Mouse (Mus musculus): ENCODE results near the gene Cfb. TPM values are rescaled to one million over a fixed set of nuclear protein-coding genes. Genes with fewer than 3 reads are reported as not detected.

The Cfb gene
- total and polyA plus RNA-seq, 3 experiments, result 0.19 to 3.1 TPM; not detected in 1

DNA sequence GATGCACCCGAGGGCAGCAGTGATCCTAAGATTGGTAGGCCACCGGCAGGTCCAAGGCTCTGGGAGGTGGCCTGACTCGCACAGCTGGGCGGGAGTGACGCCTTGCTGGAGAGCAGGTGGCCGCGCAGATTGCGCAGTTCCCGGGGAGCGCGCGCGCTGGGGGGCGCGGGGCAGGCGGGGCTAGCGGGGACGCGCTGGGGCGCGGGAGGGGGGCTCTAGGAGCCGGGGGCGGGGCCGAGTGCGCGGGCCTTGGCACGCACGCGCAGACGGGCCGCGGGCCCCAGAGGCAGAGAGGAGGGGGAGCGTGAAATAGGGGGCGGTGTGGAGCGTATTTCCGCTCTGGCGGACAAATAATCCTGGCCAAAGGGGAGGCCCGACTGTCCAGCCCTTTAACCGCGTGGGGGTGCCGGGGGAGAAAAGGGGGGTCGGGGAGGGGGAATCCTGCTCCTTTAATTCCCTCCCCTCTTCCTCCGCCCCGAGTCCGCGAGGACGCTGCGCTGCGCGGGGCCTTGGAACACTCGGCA is 31.8 kb upstream of the Cfb start (continued):
- TF ChIP-seq ZMIZ1 (IDR thresholded peaks at IDR 0.05; ENCODE audit: low read depth, low read length) (0 out of 2 replicates have a peak, but pooled peaks have one; percentile 12), ELF1 (IDR thresholded peaks at IDR 0.05; ENCODE audit: low read depth, low read length) (no peak), NELFE (IDR thresholded peaks at IDR 0.05; ENCODE audit: low read depth, low read length) (no peak; the same call in 1 of the 2 replicates)

DNA sequence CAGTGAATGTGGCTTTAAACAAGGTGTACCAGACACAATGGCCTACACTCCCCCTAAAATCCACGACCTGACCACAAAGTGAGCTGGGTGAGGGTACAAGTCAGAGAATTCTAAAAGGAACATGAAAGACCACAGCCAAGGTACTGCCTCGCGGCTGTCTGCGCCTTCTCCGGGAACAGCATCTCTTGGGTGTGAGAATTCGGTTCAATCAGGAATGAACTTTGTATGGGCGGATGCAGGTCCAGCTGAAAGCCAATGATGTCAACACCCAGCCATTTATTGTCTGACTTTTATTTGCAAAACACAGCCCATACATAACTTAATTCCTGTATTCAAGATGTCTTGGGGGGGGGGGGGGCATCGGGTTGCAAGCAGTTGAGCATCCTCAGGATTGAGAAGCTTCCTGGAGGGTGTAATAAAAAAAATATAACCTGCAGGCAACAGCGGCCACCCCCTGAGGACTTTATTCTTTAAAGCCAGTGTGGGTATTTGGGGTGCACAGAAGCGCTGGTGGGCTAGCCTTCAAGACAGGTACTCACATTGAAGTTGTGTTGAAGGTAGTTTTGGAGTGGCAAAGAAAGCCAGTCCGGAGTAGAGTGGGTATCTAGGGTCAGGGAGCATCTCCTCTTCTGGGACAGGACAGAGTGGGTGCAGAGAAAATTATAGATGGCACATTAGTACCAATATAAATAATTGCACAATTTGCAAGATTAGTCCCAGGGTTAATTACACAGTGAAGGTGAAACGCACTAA is 30.9 kb upstream of the Cfb start:
- Histone ChIP-seq H3K36me3 (ENCODE audit: control insufficient read depth in 1 of 2, insufficient read depth in 2 of 2, low read length in 2 of 2) (peaks cover 0 to 11% of the 10 kb centered on the region in 2 experiments; a peak in 2 of 4 replicates), H3K4me1 (ENCODE audit: control insufficient read depth in 1 of 2, insufficient read depth in 2 of 2, low read length in 2 of 2) (peaks cover 0 to 12% of the 10 kb centered on the region in 2 experiments; a peak in 2 of 4 replicates), H3K4me3 (ENCODE audit: control insufficient read depth in 1 of 2, insufficient read depth in 1 of 2, low read depth in 2 of 2, low read length in 2 of 2) (no peak overlapping the region; a peak in 1 of 4 replicates), H3K9me3 (replicated peaks; ENCODE audit: insufficient read depth, low read length) (no peaks in the 10 kb centered on the region), H3K27me3 (ENCODE audit: control insufficient read depth in 1 of 2, insufficient read depth in 2 of 2, low read length in 2 of 2) (no peaks in the 10 kb centered on the region), H3K27ac (ENCODE audit: control insufficient read depth, low read depth, low read length) (peak overlapping the region; percentile 12; the same call in 1 of the 2 replicates), H3K9ac (ENCODE audit: control insufficient read depth, low read depth, low read length, poor library complexity, severe bottlenecking) (peak overlapping the region; percentile 63; the same call in 1 of the 2 replicates), H3K79me2 (ENCODE audit: control insufficient read depth, insufficient read depth, low read length, poor library complexity) (peaks cover 18% of the 10 kb centered on the region)
- no peak for TF ChIP-seq RAD21 (IDR thresholded peaks at IDR 0.05; ENCODE audit: low read depth, low read length)
- no peak for TF ChIP-seq RCOR1 (IDR thresholded peaks at IDR 0.05; ENCODE audit: low read depth, low read length)
- no peak for TF ChIP-seq EP300 (IDR thresholded peaks at IDR 0.05; ENCODE audit: low read depth in 1 of 2, low read length in 2 of 2)
- TF ChIP-seq MAZ (IDR thresholded peaks at IDR 0.05; ENCODE audit: low read depth, low read length), result no peak
- TF ChIP-seq USF2 (IDR thresholded peaks at IDR 0.05; ENCODE audit: borderline replicate concordance in 1 of 2, insufficient read depth in 1 of 2, low read depth in 1 of 2, low read length in 2 of 2), result no peak
- TF ChIP-seq SIN3A (IDR thresholded peaks at IDR 0.05; ENCODE audit: low read length), result no peak
- TF ChIP-seq TCF12 (IDR thresholded peaks at IDR 0.05; ENCODE audit: low read depth, low read length), result no peak
- no peak for DNase-seq (ENCODE audit: low read depth, low spot score)

DNA sequence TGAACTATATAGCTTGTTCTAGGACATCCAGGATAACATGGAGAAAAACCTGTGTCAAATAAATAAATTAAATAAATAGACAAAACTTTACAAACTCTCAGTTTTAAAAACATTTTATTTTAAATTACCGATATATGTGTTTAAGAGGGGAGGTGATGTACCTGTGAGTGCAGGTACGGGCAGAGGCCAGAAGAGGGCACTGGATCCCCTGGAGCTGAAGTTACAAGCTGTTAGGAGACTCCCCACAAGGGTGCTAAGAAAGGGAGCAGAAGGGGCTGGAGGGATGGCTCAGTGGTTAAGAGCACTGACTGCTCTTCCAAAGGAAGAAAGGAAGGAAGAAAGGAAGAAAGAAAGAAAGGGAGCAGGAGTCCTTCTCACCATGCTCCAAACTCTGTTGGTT is 29.1 kb upstream of the Cfb start:
- Histone ChIP-seq H3K9me3 (replicated peaks; ENCODE audit: insufficient read depth, low read length) (no peaks in the 10 kb centered on the region), H3K27me3 (ENCODE audit: control insufficient read depth in 1 of 2, insufficient read depth in 2 of 2, low read length in 2 of 2) (no peaks in the 10 kb centered on the region), H3K79me2 (ENCODE audit: control insufficient read depth, insufficient read depth, low read length, poor library complexity) (peaks cover 8% of the 10 kb centered on the region), H3K4me1 (ENCODE audit: control insufficient read depth in 1 of 2, insufficient read depth in 2 of 2, low read length in 2 of 2) (peaks cover 0 to 9% of the 10 kb centered on the region in 2 experiments; a peak in 2 of 4 replicates), H3K4me3 (ENCODE audit: control insufficient read depth in 1 of 2, insufficient read depth in 1 of 2, low read depth in 2 of 2, low read length in 2 of 2) (no peak overlapping the region), H3K36me3 (ENCODE audit: control insufficient read depth in 1 of 2, insufficient read depth in 2 of 2, low read length in 2 of 2) (peaks cover 0 to 5% of the 10 kb centered on the region in 2 experiments; a peak in 2 of 4 replicates), H3K27ac (ENCODE audit: control insufficient read depth, low read depth, low read length) (no peak overlapping the region), H3K9ac (ENCODE audit: control insufficient read depth, low read depth, low read length, poor library complexity, severe bottlenecking) (no peak overlapping the region)
- DNase-seq (ENCODE audit: low read depth, low spot score), result peak; percentile 53
- TF ChIP-seq GABPA (IDR thresholded peaks at IDR 0.05; ENCODE audit: low read depth, low read length) (no peak), MXI1 (IDR thresholded peaks at IDR 0.05; ENCODE audit: low read depth, low read length) (no peak), RAD21 (IDR thresholded peaks at IDR 0.05; ENCODE audit: low read depth, low read length) (peak; percentile 32), ETS1 (IDR thresholded peaks at IDR 0.05; ENCODE audit: low read depth, low read length) (no peak), ZNF384 (IDR thresholded peaks at IDR 0.05; ENCODE audit: low read depth, low read length) (no peak), POLR2AphosphoS5 (IDR thresholded peaks at IDR 0.05; ENCODE audit: borderline replicate concordance, low read depth, low read length) (no peak), CHD1 (IDR thresholded peaks at IDR 0.05; ENCODE audit: low read depth, low read length) (no peak), POLR2A (IDR thresholded peaks at IDR 0.05; ENCODE audit: control insufficient read depth in 1 of 2, insufficient read depth in 1 of 2, low read depth in 1 of 2, low read length in 2 of 2, poor library complexity in 1 of 2) (no peak), ZKSCAN1 (IDR thresholded peaks at IDR 0.05; ENCODE audit: low read depth, low read length) (no peak), BHLHE40 (IDR thresholded peaks at IDR 0.05; ENCODE audit: borderline replicate concordance, low read depth, low read length) (no peak), CTCF (IDR thresholded peaks at IDR 0.05 in 2 of 3, conservative IDR thresholded peaks at IDR 0.05 in 1 of 3; ENCODE audit: control insufficient read depth in 1 of 3, insufficient read depth in 1 of 3, low read depth in 2 of 3, low read length in 3 of 3, poor library complexity in 1 of 3, severe bottlenecking in 1 of 3) (peak; percentile 36 to 58 (median 42)), RCOR1 (IDR thresholded peaks at IDR 0.05; ENCODE audit: low read depth, low read length) (no peak), USF2 (IDR thresholded peaks at IDR 0.05; ENCODE audit: borderline replicate concordance in 1 of 2, insufficient read depth in 1 of 2, low read depth in 1 of 2, low read length in 2 of 2) (no peak), SMC3 (IDR thresholded peaks at IDR 0.05; ENCODE audit: low read depth, low read length) (peak; percentile 27; the same call in 1 of the 2 replicates), UBTF (IDR thresholded peaks at IDR 0.05; ENCODE audit: borderline replicate concordance, insufficient read depth, low read depth, low read length) (no peak), E2F4 (IDR thresholded peaks at IDR 0.05; ENCODE audit: borderline replicate concordance, low read depth, low read length) (no peak), TBP (IDR thresholded peaks at IDR 0.05; ENCODE audit: low read depth, low read length) (no peak), EP300 (IDR thresholded peaks at IDR 0.05; ENCODE audit: low read depth in 1 of 2, low read length in 2 of 2) (no peak), MAZ (IDR thresholded peaks at IDR 0.05; ENCODE audit: low read depth, low read length) (no peak), ZC3H11A (IDR thresholded peaks at IDR 0.05; ENCODE audit: low read depth, low read length) (no peak)

Data from MEL (cell line).